Mouse (Mus musculus) gastrocnemius, adult 2 months (tissue): ENCODE measurements around the gene Lbx2. TPM values are rescaled to one million over a fixed set of nuclear protein-coding genes. Genes with fewer than 3 reads are reported as not detected.
A peak's percentile ranks its signal among the peaks of the same experiment; 100 is the strongest.

Source experiments
- DNase-seq: peaks from one replicate; pipeline ENCODE4 v3.0.0; 2022
- H3K27ac ChIP-seq: fragments of 200-600 bp; 2 replicates; pipeline ENCODE4 v1.8.1; 2022; ENCODE audit warnings: mild to moderate bottlenecking
- H3K4me3 ChIP-seq: fragments of 200-600 bp; 2 replicates; pipeline ENCODE4 v1.8.1; 2022; ENCODE audit warnings: mild to moderate bottlenecking, moderate library complexity
- CTCF ChIP-seq: fragments of 200-600 bp; IDR thresholded peaks from 2 replicates; pipeline ENCODE4 v1.8.1; 2022; ENCODE audit warnings: antibody characterized with exemption, mild to moderate bottlenecking, moderate library complexity
- intact Hi-C: fragments of 180-260 bp; cut with DNase I; formaldehyde crosslinking; loops from one replicate; pipeline ENCODE4 v1.15.1; 2025
- total RNA-seq, 2 experiments: library from RNA; stranded (reverse); gene quantifications; 2 replicates each; pipeline ENCODE4 v1.2.3; 2021

Lbx2 gene
- total RNA-seq, 2 experiments from 2014 or later = 0.31 TPM; not detected in 1

DNA sequence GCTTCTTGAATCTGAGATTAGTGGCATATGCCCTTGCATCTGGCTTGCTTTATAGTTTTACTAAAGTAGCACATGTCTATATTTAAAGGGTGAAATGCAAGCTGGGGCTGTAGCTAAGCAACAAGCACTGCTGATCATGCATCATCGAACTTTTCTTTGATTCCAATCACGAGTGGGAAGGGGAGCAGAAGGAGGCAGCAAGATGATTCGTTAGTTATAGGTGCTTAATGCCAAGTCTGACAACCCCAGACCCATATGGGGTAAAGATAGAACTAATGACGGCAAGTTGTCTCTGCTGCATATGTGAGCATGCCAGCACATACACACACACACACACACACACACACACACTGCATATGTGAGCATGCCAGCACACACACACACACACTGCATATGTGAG is 18.0 kb downstream of the Lbx2 start:
- no peak overlapping the region for H3K27ac ChIP-seq
- DNase-seq = peak; percentile 8
- H3K4me3 ChIP-seq = no peak overlapping the region
- intact Hi-C loops = loop anchor here (10.0 kb wide), 1 partner anchor 401 kb away; the partner anchor contains the start of gene Dguok
- TF ChIP-seq CTCF = no peak

DNA sequence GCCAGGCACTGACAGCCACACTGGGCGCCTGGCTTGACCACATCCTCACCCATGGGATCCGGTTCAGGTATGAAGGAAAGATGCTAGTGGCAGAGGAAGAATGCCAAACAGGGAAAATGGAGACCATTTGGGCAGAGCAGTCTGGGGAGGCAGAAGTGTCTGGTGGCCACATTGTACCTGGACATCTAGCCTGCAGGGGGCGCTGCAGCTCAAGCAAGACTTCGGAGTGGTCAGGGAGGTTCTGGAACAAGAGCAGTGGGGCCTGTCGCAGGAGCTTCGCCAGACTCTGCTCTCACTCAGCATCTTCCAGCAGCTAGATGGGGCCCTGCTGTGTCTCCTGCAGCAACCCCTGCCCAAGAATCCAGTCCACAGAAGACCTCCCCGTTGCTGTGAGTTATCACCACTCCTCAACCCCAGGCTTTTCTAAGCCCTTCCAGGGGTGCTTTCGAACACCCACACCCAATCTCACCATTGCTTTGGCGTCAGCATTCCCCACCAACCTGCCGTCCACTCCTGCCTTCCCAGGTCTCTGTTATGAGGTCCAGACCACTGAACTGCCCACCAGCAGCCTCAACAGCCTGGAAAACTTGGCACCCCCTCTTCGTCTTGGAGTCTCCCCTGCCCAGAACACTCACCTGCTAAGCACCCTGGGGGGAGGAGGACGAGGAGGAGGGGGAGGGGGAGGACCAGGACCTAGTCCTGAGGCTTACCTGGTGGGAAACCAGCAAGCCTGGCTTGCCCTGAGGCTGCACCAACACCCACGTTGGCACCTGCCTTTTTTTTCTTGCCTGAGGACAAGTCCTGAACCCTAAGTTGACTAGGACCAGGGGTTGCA is 21.6 kb downstream of the Lbx2 start:
- peak; percentile 81 for TF ChIP-seq CTCF
- intact Hi-C loops = loop anchor here (10.0 kb wide), 1 partner anchor 397 kb away; the partner anchor contains the start of gene Dguok
- H3K4me3 ChIP-seq = peak overlapping the region; percentile 85
- peak; percentile 87 for DNase-seq
- H3K27ac ChIP-seq = peak overlapping the region; percentile 93

DNA sequence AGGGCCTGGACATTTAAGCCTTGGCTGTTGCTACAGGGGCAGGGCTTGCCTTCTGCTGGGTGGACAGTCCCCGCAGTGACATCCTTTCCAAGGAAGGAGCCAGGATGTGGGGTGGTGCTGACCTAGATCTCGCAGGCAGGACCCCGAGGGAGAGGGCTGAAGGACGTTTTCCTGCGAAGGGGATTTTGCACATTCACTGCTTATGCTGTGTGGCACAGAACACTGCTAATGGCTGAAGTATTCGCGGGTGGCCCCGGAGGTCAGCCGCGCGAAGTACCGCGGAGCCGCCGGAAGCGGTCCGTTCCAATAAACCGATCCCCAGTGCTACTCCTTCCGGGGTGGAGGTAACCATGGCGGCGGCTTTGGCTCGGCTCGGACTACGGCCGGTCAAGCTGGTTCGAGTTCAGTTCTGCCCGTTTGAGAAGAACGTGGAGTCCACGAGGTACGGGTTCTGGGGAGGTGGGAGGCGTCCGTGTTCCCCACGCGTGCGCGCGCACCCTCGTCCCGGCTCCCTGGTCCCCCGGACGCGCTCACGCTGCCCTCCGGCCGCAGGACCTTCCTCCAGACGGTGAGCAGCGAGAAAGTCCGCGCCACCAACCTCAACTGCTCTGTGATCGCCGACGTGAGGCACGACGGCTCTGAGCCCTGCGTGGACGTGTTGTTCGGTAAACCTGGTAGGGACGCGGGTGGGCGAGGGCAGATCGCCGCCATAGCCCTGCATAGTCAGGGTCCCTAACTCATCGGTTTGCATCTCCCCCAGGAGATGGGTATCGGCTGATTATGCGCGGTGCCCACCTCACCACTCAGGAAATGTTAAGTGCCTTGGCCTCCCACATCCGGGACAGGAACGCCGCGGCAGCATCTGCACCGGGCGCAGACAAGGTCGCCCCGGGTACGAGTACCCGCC is 22.8 kb downstream of the Lbx2 start, which contains the start of gene Mrpl53:
Gene Mrpl53, plus strand, starts transcription at position 279 of the 907 bp plus-strand sequence.
- TF ChIP-seq CTCF = no peak
- intact Hi-C loops = loop anchor here (10.0 kb wide), 1 partner anchor 396 kb away; the partner anchor contains the start of gene Dguok
- Histone ChIP-seq H3K4me3 (peak within 1 kb of the TSS; percentile 85), H3K27ac (peak within 1 kb of the TSS; percentile 93)
- peak; percentile 91 for DNase-seq

DNA sequence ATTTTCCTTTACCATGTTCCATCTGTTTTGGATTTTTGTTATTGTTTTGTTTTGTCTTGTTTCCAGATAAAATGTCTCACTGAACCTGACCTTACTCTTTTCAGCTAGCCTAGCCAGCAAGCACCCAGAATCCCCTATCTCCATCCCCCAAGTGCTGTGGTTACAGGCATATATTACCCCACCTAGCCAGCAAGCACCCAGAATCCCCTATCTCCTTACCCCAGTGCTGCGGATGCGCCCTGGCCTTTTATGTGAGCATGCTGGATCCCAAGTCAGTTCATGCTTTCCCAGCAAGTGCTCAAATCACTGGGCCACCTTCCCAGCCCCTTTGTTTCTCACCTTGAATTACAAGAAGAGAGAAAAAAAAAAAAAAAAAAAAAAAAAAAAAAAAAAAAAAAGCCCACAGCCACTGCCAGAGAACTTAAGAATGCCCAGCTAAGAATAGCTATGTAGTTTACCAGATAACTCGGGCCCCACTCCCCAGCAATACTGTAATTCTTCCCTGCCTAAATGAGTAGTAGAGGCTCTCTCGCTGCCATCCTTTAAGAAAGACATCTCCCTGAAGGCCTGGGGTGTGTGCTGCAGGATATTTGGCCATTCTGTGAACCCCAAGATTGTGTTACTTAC is 25.5 kb downstream of the Lbx2 start:
- no peak for TF ChIP-seq CTCF
- no peak overlapping the region for H3K27ac ChIP-seq
- intact Hi-C loops = no loop called here
- no peak overlapping the region for H3K4me3 ChIP-seq
- DNase-seq = peak; percentile 8

DNA sequence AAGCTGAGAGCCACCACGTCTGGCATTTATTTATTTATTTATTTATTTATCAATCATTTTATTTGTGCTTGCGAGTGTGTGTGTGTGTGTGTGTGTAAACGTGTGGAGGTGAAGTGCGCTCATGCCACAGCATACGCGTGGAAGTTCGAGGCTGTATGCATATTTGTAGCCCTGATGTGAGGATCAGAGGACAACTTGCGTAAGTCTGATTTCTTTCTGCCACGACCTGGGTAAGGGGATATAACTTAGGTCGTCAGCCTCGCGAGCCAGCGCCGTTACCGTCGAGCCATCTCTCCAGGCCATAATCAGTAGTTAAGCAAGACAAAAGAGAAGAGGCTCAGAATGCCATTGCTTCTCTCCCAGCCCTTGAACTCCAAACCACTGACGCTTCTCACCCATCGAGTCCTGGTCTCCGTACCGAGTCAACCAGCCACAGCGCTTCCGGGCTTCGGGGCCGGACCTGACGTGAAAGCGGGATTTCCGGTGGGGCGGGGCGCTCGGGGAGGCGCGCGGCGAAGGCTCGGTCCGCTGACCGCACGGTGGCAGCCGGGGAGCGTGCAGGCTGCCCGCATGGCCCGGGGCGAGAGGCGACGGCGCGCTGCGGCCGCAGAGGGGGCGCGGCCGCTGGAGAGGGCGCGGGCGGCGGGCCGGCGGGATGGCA is 29.0 kb downstream of the Lbx2 start, which contains the start of gene Mogs:
Gene Mogs, plus strand, starts transcription at position 486 of the 661 bp plus-strand sequence.
- intact Hi-C loops = no loop called here
- peak; percentile 97 for DNase-seq
- TF ChIP-seq CTCF = peak; percentile 69
- Histone ChIP-seq H3K27ac (peak within 1 kb of the TSS; percentile 94), H3K4me3 (peak within 1 kb of the TSS; percentile 87)

DNA sequence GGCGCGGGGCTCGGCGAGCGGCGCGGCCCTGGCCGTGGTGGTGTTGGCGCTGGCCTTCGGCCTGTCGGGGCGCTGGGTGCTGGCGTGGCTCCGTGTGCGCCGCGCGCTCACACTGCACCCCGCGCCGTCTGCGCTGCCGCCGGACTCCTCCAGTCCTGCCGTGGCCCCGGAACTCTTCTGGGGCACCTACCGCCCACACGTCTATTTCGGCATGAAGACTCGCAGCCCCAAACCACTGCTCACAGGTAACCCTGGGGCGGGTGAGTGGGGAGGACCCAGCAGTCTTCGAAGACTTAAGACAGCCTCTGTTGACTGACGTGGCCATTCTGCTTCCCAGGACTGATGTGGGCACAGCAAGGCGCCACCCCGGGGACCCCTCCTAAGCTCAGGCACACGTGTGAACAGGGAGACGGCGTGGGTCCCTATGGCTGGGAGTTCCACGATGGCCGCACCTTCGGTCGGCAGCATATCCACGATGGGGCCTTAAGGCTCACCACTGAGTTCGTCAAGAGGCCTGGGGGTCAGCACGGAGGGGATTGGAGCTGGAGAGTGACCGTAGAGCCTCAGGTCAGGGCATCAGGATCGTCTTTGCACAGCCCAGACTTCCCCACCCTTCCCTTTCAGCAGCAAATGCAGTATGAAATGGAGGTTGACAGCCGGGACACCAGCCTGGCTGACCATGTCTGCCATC is 29.7 kb downstream of the Lbx2 start:
- Histone ChIP-seq H3K4me3 (peak overlapping the region; percentile 87), H3K27ac (peak overlapping the region; percentile 94)
- TF ChIP-seq CTCF = no peak
- intact Hi-C loops = no loop called here
- no peak for DNase-seq

DNA sequence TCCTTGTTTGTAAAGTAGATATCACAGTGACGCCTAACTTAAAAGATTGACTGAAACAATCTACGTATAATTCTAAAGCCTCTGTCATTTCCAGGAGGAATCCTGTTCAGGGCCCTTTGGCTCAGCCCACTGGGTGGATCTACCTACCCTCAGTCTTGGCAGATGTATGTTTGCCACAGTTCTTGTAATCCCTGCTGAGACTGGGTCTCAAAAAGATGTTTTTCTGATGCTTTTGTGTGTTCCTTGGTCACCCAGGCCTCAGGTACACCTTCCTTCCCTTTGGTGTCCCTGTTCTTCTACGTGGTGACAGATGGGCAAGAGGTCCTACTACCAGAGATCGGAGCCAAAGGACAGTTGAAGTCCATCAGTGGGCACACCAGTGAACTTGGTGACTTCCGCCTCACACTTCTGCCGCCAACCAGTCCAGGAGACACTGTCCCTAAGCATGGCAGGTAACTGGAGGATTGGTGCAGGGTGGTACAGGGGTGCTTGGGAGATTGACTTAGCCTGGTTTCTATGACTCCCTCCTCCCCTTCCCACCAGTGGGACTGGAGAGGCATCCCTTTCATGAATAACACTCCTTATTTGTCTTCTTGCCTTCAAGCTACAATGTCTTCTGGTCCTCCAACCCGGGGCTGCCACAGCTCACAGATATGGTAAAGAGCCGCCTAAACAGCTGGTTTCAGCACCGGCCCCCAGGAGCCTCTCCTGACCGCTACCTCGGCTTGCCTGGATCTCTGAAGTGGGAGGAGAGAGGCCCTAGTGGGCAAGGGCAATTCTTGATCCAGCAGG is 30.4 kb downstream of the Lbx2 start:
- peak; percentile 6 for DNase-seq
- intact Hi-C loops = no loop called here
- peak overlapping the region; percentile 87 for H3K4me3 ChIP-seq
- 0 out of 2 replicates have a peak overlapping the region, but pooled peaks have one; percentile 94 for H3K27ac ChIP-seq
- no peak for TF ChIP-seq CTCF

DNA sequence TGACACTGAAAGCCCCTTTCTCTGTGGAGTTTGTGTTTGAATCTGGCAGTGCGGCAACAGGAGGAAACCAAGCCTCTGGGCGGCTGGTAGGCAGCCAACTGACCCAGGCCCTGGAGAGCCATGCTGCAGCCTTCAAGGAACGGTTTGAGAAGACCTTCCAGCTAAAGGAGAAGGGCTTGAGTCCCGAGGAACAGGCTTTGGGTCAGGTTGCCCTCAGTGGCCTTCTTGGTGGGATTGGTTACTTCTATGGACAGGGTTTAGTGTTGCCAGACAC is 30.9 kb downstream of the Lbx2 start:
- H3K4me3 ChIP-seq = no peak overlapping the region
- no peak for TF ChIP-seq CTCF
- peak; percentile 24 for DNase-seq
- no peak overlapping the region for H3K27ac ChIP-seq
- intact Hi-C loops = no loop called here

DNA sequence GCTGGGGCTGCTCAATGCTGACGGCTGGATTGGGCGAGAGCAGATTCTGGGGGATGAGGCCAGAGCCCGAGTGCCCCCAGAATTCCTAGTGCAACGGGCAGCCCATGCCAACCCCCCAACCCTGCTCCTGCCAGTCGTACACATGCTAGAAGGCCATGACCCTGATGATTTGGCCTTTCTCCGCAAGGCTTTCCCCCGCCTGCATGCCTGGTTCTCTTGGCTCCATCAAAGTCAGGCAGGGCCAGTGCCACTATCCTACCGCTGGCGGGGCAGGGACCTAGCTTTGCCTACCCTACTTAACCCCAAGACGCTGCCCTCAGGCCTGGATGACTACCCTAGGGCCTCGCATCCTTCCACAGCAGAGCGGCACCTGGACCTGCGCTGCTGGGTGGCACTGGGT is 31.4 kb downstream of the Lbx2 start:
- H3K4me3 ChIP-seq = no peak overlapping the region
- intact Hi-C loops = loop anchor here (2.0 kb wide), 1 partner anchor 39 kb away; the partner anchor contains the start of genes 1700003E16Rik and Wdr54

DNA sequence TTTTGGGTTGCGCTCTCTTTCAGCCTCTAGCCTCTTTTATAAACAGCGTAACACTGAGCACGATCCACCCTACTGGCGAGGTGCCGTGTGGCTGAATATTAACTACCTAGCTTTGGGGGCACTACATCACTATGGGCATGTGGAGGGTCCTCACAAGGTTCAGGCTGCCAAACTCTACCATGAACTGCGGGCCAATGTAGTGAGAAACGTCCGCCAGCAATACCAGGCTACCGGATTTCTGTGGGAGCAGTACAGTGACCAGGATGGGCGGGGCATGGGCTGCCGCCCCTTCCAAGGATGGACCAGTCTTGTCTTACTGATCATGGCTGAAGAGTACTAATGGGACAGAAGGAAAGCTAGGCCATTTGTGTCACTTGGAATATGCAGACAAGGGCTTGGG is 32.2 kb downstream of the Lbx2 start:
- no peak overlapping the region for H3K27ac ChIP-seq
- intact Hi-C loops = loop anchor here (2.0 kb wide), 1 partner anchor 38 kb away; the partner anchor contains the start of genes 1700003E16Rik and Wdr54
- H3K4me3 ChIP-seq = no peak overlapping the region
- TF ChIP-seq CTCF = no peak
- peak; percentile 14 for DNase-seq

More for the DNA sequence above, 31.4 kb downstream of the Lbx2 start:
- no peak for DNase-seq
- TF ChIP-seq CTCF = no peak
- H3K27ac ChIP-seq = no peak overlapping the region
